ENCODE assay signal across 20 mouse cellular contexts in the genomic region with DNA sequence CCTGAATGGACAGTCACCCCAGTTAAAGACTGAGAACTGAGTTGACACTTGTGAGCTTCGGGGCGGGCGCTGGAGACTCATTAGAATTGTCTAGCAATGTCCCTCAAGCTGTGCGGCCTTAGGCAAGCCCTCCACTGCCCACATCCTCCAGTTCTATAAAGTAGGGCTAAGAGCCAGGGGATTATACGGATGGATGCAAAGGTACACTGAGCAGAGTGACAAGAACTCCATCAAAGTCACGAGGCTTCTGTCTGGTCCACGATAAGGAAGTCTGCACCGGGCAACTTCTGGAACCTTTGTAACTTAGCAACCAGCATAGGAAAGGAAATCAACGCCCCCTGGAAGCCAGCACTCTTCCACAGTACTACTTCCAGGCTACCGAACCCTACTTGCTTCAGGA. TPM values are rescaled to one million over a fixed set of nuclear protein-coding genes. Genes with fewer than 3 reads are reported as not detected.
DNase-seq lines count a peak whose midpoint lies in the region; ATAC-seq and TF ChIP-seq lines count a peak whose summit lies in the region.
"Had no signal": no experiment of that assay in that cellular context is flagged by ENCODE, and none has a peak within 500 bp of the region (broad histone marks: within the 10 kb centered on the region; RNA-seq: fewer than 3 reads in every experiment).

No protein-coding gene starts in this region.

- H3K9me3 ChIP-seq in heart, embryonic 10.5 days: no peaks in the 10 kb centered on the region
- H3K9me3 ChIP-seq in liver, embryonic 12.5 days (replicated peaks): no peaks in the 10 kb centered on the region
- H3K9me3 ChIP-seq in liver, embryonic 16.5 days (replicated peaks; ENCODE audit: control insufficient read depth, low read length): no peaks in the 10 kb centered on the region
- no peaks in the 10 kb centered on the region for H3K9me3 ChIP-seq in stomach, postnatal 0 days (ENCODE audit: control insufficient read depth, low read length)
- H3K9me3 ChIP-seq: heart, embryonic 13.5 days; intestine, embryonic 15.5 days; limb, embryonic 12.5 days; midbrain, embryonic 12.5 days had no signal

- no peak overlapping the region for H3K4me3 ChIP-seq in heart, embryonic 10.5 days
- H3K4me3 ChIP-seq in liver, embryonic 12.5 days: no peak overlapping the region
- no peak overlapping the region for H3K4me3 ChIP-seq in liver, embryonic 16.5 days (ENCODE audit: low read depth, low read length)
- no peak overlapping the region for H3K4me3 ChIP-seq in stomach, postnatal 0 days (ENCODE audit: low read depth, low read length)
- H3K4me3 ChIP-seq: heart, embryonic 13.5 days; intestine, embryonic 15.5 days; limb, embryonic 12.5 days; midbrain, embryonic 12.5 days had no signal

- 28% methylated on average over 10 of the region's 10 CpGs for WGBS in heart, embryonic 10.5 days
- 33% methylated on average over 10 of the region's 10 CpGs for WGBS in liver, embryonic 12.5 days (ENCODE audit: insufficient replicate concordance)
- 15% methylated on average over 10 of the region's 10 CpGs for WGBS in liver, embryonic 16.5 days (ENCODE audit: insufficient replicate concordance)
- WGBS in stomach, postnatal 0 days: 37% methylated on average over 10 of the region's 10 CpGs

- TF ChIP-seq CTCF in stomach, postnatal 0 days (IDR thresholded peaks at IDR 0.05; ENCODE audit: low read depth): no peak

- H3K9ac ChIP-seq in liver, embryonic 12.5 days: no peak overlapping the region
- no peak overlapping the region for H3K9ac ChIP-seq in liver, embryonic 16.5 days (ENCODE audit: low read depth, low read length)
- H3K9ac ChIP-seq in stomach, postnatal 0 days (ENCODE audit: low read length): no peak overlapping the region
- H3K9ac ChIP-seq: heart, embryonic 13.5 days; intestine, embryonic 15.5 days; limb, embryonic 12.5 days; lung, embryonic 14.5 days; midbrain, embryonic 12.5 days had no signal

- ATAC-seq in liver, embryonic 12.5 days: no peak
- ATAC-seq in erythroid progenitor cell, adult 5-6 weeks (replicated peaks; ENCODE audit: low FRiP score, poor library complexity, severe bottlenecking): peak; percentile 76
- 0 out of 2 replicates have a peak, but pooled peaks have one; percentile 33 for ATAC-seq in liver, embryonic 16.5 days (ENCODE audit: low read depth)
- no peak for ATAC-seq in stomach, postnatal 0 days (ENCODE audit: low FRiP score, low TSS enrichment)
- ATAC-seq: intestine, embryonic 15.5 days had no signal

- H3K36me3 ChIP-seq in heart, embryonic 10.5 days: peaks cover 6% of the 10 kb centered on the region; the same call in 1 of the 2 replicates
- peaks cover 7% of the 10 kb centered on the region for H3K36me3 ChIP-seq in liver, embryonic 12.5 days
- no peaks in the 10 kb centered on the region for H3K36me3 ChIP-seq in liver, embryonic 16.5 days (ENCODE audit: control insufficient read depth, insufficient read depth)
- H3K36me3 ChIP-seq in stomach, postnatal 0 days (ENCODE audit: control insufficient read depth, insufficient read depth, low read length): no peaks in the 10 kb centered on the region
- H3K36me3 ChIP-seq: intestine, embryonic 15.5 days had no signal

- H3K4me1 ChIP-seq in heart, embryonic 10.5 days: peaks cover 16% of the 10 kb centered on the region
- peaks cover 27% of the 10 kb centered on the region for H3K4me1 ChIP-seq in liver, embryonic 12.5 days
- peaks cover 12% of the 10 kb centered on the region for H3K4me1 ChIP-seq in liver, embryonic 16.5 days (ENCODE audit: control insufficient read depth, low read depth, low read length)
- H3K4me1 ChIP-seq in stomach, postnatal 0 days (replicated peaks; ENCODE audit: control insufficient read depth, insufficient read depth): peaks cover 6% of the 10 kb centered on the region

- no peak overlapping the region for H3K27ac ChIP-seq in heart, embryonic 10.5 days
- H3K27ac ChIP-seq in liver, embryonic 12.5 days: no peak overlapping the region
- H3K27ac ChIP-seq in liver, embryonic 16.5 days (ENCODE audit: low read length): no peak overlapping the region
- no peak overlapping the region for H3K27ac ChIP-seq in stomach, postnatal 0 days (replicated peaks)
- H3K27ac ChIP-seq: heart, embryonic 13.5 days; intestine, embryonic 15.5 days; kidney, postnatal 0 days; limb, embryonic 12.5 days; macrophage; midbrain, embryonic 12.5 days had no signal

- peak overlapping the region; percentile 17; the same call in 1 of the 2 replicates for H3K4me2 ChIP-seq in liver, embryonic 12.5 days
- H3K4me2 ChIP-seq in liver, embryonic 16.5 days (ENCODE audit: low read depth, low read length): no peak overlapping the region
- H3K4me2 ChIP-seq in stomach, postnatal 0 days (replicated peaks; ENCODE audit: low read depth): no peak overlapping the region
- H3K4me2 ChIP-seq: heart, embryonic 13.5 days; intestine, embryonic 15.5 days; limb, embryonic 12.5 days; lung, embryonic 14.5 days; midbrain, embryonic 12.5 days had no signal

- DNase-seq in heart, embryonic 10.5 days (ENCODE audit: low spot score): peak; percentile 66
- DNase-seq in heart, adult 8-10 months (ENCODE audit: low spot score): no peak
- DNase-seq in liver: no peak
- no peak for DNase-seq in T-cell, adult 2 months (ENCODE audit: low spot score)
- no peak for DNase-seq in stomach, postnatal 0 days (ENCODE audit: low spot score)
- DNase-seq: cerebellum, adult 9-10 months; gastrocnemius, postnatal 25 days; heart, postnatal 4 days; lung, embryonic 14.5 days; spleen, adult 18-20 months; thymus, postnatal 36 days had no signal

- no peak for TF ChIP-seq EP300 in stomach, postnatal 0 days (optimal IDR thresholded peaks at IDR 0.05)

- peaks cover 32% of the 10 kb centered on the region for H3K27me3 ChIP-seq in heart, embryonic 10.5 days (ENCODE audit: insufficient read depth, poor library complexity, severe bottlenecking)
- H3K27me3 ChIP-seq in liver, embryonic 12.5 days (replicated peaks): peaks cover 21% of the 10 kb centered on the region
- H3K27me3 ChIP-seq in liver, embryonic 16.5 days (ENCODE audit: control insufficient read depth, insufficient read depth, low read depth, low read length): peaks cover 18% of the 10 kb centered on the region
- peaks cover 14% of the 10 kb centered on the region for H3K27me3 ChIP-seq in stomach, postnatal 0 days (ENCODE audit: control insufficient read depth, insufficient read depth, low read length)

RNA-seq across cellular contexts. Expression of a gene that starts 4.4 kb away (rescaled TPM):
- 0.05 and 0.23 TPM in 2 replicates for polyA plus RNA-seq in heart, embryonic 10.5 days (2016; fragmentation: Nextera tagmentation; extraction: Ambion mirVana)
- total RNA-seq in heart, adult 8-10 months (2022): under 1 TPM; 0.16 to 0.52 (median 0.34) TPM
- polyA plus RNA-seq in liver, embryonic 12.5 days (2016; fragmentation: Nextera tagmentation; extraction: Ambion mirVana): 0.46 and 0.59 TPM in 2 replicates
- total RNA-seq in erythroid progenitor cell, adult 5-6 weeks (2015; ENCODE audit: low replicate concordance): 1.4 and 3.8 TPM in 2 replicates
- 0.51 TPM in 1 of 2 replicates, not detected in the other for total RNA-seq in erythroid progenitor cell, adult 5-6 weeks (2017; ENCODE audit: low replicate concordance)
- polyA plus RNA-seq in liver, embryonic 16.5 days (2015; fragmentation: Nextera tagmentation; extraction: Ambion mirVana): 0.83 and 0.84 TPM in 2 replicates
- polyA plus RNA-seq in stomach, postnatal 0 days (2015; fragmentation: Nextera tagmentation; extraction: Ambion mirVana): 0.45 TPM in 2 replicates

Comparison
In these comparisons a context has a peak if more than half of its experiments do, and no peak if none do; other contexts are left out.
1. ATAC-seq: peak in erythroid progenitor cell, adult 5-6 weeks (single experiment) and liver, embryonic 16.5 days (single experiment); none in liver, embryonic 12.5 days (single experiment) and stomach, postnatal 0 days (single experiment).